Mouse (Mus musculus): ENCODE results near the gene Taf6l. TPM values are rescaled to one million over a fixed set of nuclear protein-coding genes. Genes with fewer than 3 reads are reported as not detected.

Gene Taf6l
- polyA plus RNA-seq, 1 experiment from 2014 or later: 7.9 TPM

DNA sequence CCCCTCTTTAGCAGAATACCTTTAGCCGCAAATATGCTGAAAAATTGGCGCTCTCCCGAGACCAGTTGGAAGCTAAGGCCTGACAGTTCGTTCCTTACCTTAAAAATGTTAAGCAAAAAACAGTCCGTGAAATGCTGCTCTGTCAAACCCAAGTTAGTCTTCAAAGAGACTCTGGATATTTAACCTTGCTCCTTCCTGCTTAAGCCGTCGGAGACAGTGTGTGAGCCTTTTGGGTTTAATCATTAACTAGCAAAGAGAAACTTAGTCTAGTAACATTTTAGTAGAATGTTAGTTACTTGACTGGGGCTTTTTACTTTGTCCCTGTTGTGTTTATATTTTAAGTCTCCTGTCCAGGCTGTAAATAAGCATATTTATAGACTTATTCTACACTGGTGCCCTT lies 34.9 kb upstream of the Taf6l start:
- peak overlapping the region; percentile 87 for H3K4me2 ChIP-seq (ENCODE audit: low read depth, low read length)
- TF ChIP-seq CTCF (IDR thresholded peaks at IDR 0.05; ENCODE audit: low read depth) (no peak), EP300 (IDR thresholded peaks at IDR 0.05; ENCODE audit: low read depth) (no peak)
- ATAC-seq: no peak
- H3K9ac ChIP-seq (replicated peaks): peak overlapping the region; percentile 94
- H3K36me3 ChIP-seq (replicated peaks; ENCODE audit: insufficient read depth, low read length): peaks cover 33% of the 10 kb centered on the region
- no peak for DNase-seq
- peaks cover 22% of the 10 kb centered on the region for H3K4me1 ChIP-seq (ENCODE audit: insufficient read depth)
- H3K4me3 ChIP-seq (ENCODE audit: low read depth, low read length): peak overlapping the region; percentile 98
- no peaks in the 10 kb centered on the region for H3K27me3 ChIP-seq (ENCODE audit: insufficient read depth, low read length)
- H3K9me3 ChIP-seq (ENCODE audit: low read length): no peaks in the 10 kb centered on the region
- peak overlapping the region; percentile 99 for H3K27ac ChIP-seq (ENCODE audit: low read depth)
- WGBS (ENCODE audit: insufficient replicate concordance): 0% methylated on average over 7 of the region's 7 CpGs

DNA sequence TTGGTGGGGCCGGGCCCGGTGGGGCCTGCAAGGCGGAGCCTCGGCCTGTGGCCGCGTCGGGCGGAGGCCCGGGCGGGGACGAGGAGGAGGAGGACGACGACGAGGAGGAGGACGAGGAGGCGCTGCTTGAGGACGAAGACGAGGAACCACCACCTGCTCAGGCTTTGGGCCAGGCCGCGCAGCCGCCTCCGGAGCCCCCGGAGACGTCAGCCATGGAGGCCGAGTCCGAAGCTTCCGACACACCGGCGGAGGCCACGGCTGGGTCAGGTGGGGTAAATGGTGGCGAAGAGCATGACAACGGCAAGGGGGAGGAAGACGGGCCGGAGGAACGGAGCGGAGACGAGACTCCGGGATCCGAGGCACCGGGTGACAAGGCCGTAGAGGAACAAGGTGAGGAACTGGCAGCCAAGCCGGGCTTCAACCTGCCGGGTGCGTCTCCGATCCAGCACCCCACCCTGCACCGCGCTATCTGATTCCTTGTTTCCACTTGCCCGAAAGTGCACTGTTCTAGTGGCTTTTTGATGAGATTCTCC lies 34.3 kb upstream of the Taf6l start:
- ATAC-seq (peak; percentile 18), DNase-seq (peak; percentile 67)
- Histone ChIP-seq H3K4me2 (ENCODE audit: low read depth, low read length) (peak overlapping the region; percentile 87), H3K27me3 (ENCODE audit: insufficient read depth, low read length) (no peaks in the 10 kb centered on the region), H3K4me3 (ENCODE audit: low read depth, low read length) (peak overlapping the region; percentile 98), H3K36me3 (replicated peaks; ENCODE audit: insufficient read depth, low read length) (peaks cover 33% of the 10 kb centered on the region), H3K9ac (replicated peaks) (peak overlapping the region; percentile 94), H3K27ac (ENCODE audit: low read depth) (peak overlapping the region; percentile 99), H3K4me1 (ENCODE audit: insufficient read depth) (peaks cover 22% of the 10 kb centered on the region), H3K9me3 (ENCODE audit: low read length) (no peaks in the 10 kb centered on the region)
- under 1% methylated on average over 47 of the region's 48 CpGs for WGBS (ENCODE audit: insufficient replicate concordance)
- TF ChIP-seq EP300 (IDR thresholded peaks at IDR 0.05; ENCODE audit: low read depth) (no peak), CTCF (IDR thresholded peaks at IDR 0.05; ENCODE audit: low read depth) (no peak)

DNA sequence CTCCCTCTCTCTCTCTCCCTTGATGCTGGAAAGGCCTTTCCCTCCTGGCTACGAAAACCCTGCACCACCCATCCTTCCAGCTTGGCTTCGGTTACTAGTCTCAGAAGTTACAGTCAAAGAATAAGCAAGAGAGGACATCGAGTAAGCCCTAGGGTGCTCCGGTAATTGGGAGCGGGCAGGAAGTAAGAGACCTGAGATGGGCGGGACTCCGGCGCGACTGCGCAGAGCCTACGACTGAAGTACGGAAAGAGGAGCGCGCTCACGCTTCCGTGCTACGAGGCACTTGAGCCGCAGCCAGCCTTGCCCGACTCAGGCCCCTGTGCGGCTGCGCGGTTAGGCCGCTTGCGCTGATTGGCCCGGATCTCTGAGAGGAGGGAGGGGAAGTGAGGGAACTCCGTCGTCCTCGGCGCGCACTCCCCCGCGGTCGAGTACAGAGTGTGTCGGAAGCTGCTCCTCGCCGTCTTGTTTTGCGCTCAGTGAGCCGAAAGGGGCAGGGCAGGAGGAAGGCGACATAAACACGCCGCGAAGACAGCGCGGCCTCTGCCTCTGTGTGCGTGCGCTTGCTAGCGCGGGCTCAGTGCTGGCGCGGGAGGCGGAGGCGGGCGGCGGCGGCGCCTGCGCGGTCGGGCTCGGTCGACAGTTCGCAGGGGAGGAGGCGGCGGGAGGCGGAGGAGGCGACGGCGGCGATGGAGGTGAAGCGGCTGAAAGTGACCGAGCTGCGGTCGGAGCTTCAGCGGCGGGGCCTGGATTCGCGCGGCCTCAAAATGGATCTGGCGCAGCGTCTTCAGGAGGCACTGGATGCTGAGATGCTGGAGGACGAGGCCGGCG lies 33.6 kb upstream of the Taf6l start, which contains the start of gene Hnrnpul2:
Gene Hnrnpul2, plus strand, starts transcription at position 415 of the 828 bp plus-strand sequence.
- Histone ChIP-seq H3K9ac (replicated peaks) (peak within 1 kb of the TSS; percentile 94), H3K27me3 (ENCODE audit: insufficient read depth, low read length) (no peaks in the 10 kb centered on the region), H3K4me1 (ENCODE audit: insufficient read depth) (peaks cover 22% of the 10 kb centered on the region), H3K4me2 (ENCODE audit: low read depth, low read length) (peak within 1 kb of the TSS; percentile 87), H3K9me3 (ENCODE audit: low read length) (no peaks in the 10 kb centered on the region), H3K36me3 (replicated peaks; ENCODE audit: insufficient read depth, low read length) (peaks cover 30% of the 10 kb centered on the region), H3K27ac (ENCODE audit: low read depth) (peak within 1 kb of the TSS; percentile 99), H3K4me3 (ENCODE audit: low read depth, low read length) (peak within 1 kb of the TSS; percentile 98)
- DNase-seq (peak; percentile 97), ATAC-seq (peak; percentile 92)
- TF ChIP-seq EP300 (IDR thresholded peaks at IDR 0.05; ENCODE audit: low read depth) (0 out of 2 replicates have a peak, but pooled peaks have one; percentile 49), CTCF (IDR thresholded peaks at IDR 0.05; ENCODE audit: low read depth) (peak; percentile 8; the same call in 1 of the 2 replicates)
- under 1% methylated on average over 65 of the region's 83 CpGs for WGBS (ENCODE audit: insufficient replicate concordance)

DNA sequence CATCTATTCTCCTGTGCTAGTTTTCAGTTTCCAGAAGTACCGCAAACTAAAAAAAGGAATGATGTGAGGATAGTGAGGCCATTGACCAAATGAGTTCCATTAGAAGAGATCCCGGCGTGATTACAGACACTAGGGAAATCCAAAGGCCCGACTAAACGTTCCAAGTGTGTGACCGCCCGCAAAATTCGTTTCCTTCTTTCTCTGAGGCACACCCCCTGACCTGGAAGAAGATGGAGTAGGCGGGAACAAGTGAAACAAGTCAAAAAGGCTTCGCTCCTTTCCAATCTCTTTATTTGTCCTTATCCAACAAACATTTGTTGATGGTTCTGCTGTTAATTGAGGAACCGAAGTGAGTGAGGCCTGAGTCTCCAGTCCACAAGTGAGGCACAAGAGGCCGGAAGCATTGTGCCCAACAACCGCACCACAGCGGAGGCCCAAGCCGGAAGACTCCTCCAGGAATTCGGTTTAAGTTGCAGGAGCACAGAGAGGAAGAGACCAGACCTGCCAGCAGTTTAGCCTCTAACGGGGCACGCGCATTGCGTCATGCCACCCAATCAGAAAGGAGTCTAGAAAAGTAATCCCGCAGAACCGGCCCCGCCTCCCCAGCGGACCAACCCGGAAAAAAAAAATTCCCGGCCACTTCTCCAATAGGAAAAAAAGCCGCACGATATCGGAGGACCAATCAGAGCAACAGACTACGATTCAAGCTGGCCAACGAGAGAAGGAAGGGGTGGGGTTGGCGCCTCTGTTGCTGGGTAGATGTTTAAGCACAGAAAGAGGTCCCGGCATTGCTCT lies 32.8 kb upstream of the Taf6l start, which contains the start of gene Ttc9c:
Gene Ttc9c, minus strand, starts transcription at position 533 of the 795 bp plus-strand sequence.
- H3K4me1 ChIP-seq (ENCODE audit: insufficient read depth): peaks cover 22% of the 10 kb centered on the region

DNA sequence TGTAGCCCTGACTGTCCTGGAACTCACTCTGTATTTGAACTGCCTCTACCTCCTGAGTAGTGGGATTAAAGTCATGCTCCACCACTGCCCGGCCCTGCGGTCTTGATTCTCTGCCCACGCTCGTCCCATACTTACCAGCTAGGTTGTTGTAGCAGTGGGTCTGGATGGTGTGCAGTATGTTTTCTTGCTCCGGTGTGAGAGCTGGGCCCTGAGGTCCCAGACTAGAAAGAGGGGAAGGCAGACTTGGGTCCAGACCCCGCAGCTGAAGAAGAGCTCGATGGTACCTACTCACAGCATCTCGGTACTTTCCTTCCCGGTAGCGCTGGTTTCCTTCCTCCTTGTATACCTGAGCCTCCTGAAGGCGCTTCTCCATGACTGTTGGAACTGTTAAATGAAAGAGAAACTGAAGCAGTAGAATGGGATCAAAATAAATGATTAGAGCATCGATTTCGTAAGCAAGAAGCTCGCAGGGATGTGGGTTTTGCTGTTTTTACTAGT lies 32.1 kb upstream of the Taf6l start:
- Histone ChIP-seq H3K9ac (replicated peaks) (peak overlapping the region; percentile 94), H3K9me3 (ENCODE audit: low read length) (no peaks in the 10 kb centered on the region), H3K27ac (ENCODE audit: low read depth) (peak overlapping the region; percentile 99), H3K4me2 (ENCODE audit: low read depth, low read length) (peak overlapping the region; percentile 87), H3K4me1 (ENCODE audit: insufficient read depth) (peaks cover 22% of the 10 kb centered on the region), H3K36me3 (replicated peaks; ENCODE audit: insufficient read depth, low read length) (peaks cover 29% of the 10 kb centered on the region), H3K27me3 (ENCODE audit: insufficient read depth, low read length) (no peaks in the 10 kb centered on the region), H3K4me3 (ENCODE audit: low read depth, low read length) (peak overlapping the region; percentile 98)
- 15% methylated on average over 14 of the region's 14 CpGs for WGBS (ENCODE audit: insufficient replicate concordance)
- no peak for TF ChIP-seq CTCF (IDR thresholded peaks at IDR 0.05; ENCODE audit: low read depth)
- TF ChIP-seq EP300 (IDR thresholded peaks at IDR 0.05; ENCODE audit: low read depth): no peak
- DNase-seq (no peak), ATAC-seq (no peak)

More for the DNA sequence above, 32.8 kb upstream of the Taf6l start, which contains the start of gene Ttc9c:
- Histone ChIP-seq H3K4me2 (ENCODE audit: low read depth, low read length) (peak within 1 kb of the TSS; percentile 87), H3K4me3 (ENCODE audit: low read depth, low read length) (peak within 1 kb of the TSS; percentile 98), H3K9ac (replicated peaks) (peak within 1 kb of the TSS; percentile 94), H3K36me3 (replicated peaks; ENCODE audit: insufficient read depth, low read length) (peaks cover 29% of the 10 kb centered on the region), H3K27ac (ENCODE audit: low read depth) (peak within 1 kb of the TSS; percentile 99), H3K9me3 (ENCODE audit: low read length) (no peaks in the 10 kb centered on the region), H3K27me3 (ENCODE audit: insufficient read depth, low read length) (no peaks in the 10 kb centered on the region)
- under 1% methylated on average over 33 of the region's 33 CpGs for WGBS (ENCODE audit: insufficient replicate concordance)
- TF ChIP-seq CTCF (IDR thresholded peaks at IDR 0.05; ENCODE audit: low read depth) (no peak), EP300 (IDR thresholded peaks at IDR 0.05; ENCODE audit: low read depth) (no peak; the same call in 1 of the 2 replicates)
- ATAC-seq (peak; percentile 83), DNase-seq (peak; percentile 95)
